Mouse (Mus musculus): ENCODE results near the gene Mknk2. TPM values are rescaled to one million over a fixed set of nuclear protein-coding genes. Genes with fewer than 3 reads are reported as not detected.
A peak's percentile ranks its signal among the peaks of the same experiment; 100 is the strongest.

The Mknk2 gene
- total RNA-seq, 2 experiments from 2014 or later: 40.2 to 40.8 TPM

DNA sequence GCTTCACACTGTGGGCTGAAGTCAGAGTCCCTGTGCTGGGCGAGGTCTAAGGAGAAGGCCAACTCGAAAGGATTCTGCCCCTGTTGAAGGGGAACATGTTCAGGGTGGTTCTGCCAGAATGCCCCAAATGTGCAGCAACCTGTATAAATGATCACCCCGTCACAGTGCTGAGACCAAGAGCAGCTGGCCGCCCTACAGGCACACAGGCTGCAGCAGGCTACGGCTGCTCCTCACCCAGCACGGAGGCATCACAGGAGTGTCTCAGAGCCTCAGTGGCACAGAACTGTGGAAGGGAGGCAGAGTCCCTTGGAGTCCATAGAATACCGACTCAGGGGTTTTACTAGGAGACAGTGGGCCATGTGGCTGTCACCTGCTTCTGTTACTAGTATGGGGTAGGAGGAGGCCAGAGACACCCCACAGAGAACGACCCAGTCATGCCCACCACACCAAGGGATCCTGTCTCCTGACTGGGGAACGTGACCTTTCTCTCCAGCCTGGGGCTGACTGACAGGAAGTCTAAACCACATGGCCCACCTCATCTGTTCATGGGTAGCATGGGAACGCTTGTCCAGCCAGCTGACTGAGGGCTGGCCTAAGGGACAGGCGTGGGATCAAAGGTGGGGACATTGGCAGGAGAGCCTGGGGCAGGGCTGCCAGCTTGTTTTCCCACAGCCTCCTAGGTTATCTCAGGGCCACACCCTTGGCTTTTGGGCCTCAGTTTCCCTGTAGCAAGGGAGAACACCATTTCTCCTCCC lies 5.8 kb downstream of the Mknk2 start:
- no peak for ATAC-seq (replicated peaks; ENCODE audit: low FRiP score, poor library complexity, severe bottlenecking)

DNA sequence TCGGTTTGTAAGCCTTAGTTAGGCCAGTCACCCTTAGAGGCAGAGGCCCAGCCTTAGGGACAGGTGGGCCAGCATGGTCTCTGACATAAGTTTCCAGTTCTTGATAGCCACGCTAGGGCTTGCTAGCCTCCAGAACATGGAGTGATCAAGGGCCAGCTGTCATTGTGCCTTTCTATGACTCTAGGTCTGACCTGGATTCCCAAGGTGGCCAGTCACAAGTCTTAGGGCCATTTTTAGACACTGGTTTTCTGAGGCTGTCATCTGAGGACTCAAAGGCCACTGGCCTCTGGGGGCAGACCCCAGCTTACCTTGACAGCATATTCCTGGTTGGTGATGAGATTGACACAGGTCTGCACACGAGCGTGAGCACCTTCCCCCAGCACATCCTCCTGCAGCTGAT lies 6.7 kb downstream of the Mknk2 start:
- ATAC-seq (replicated peaks; ENCODE audit: low FRiP score, poor library complexity, severe bottlenecking): no peak

GRCm38 (mm10) chr10:80670531-80670930 lies 7.4 kb downstream of the Mknk2 start:
- ATAC-seq (replicated peaks; ENCODE audit: low FRiP score, poor library complexity, severe bottlenecking): no peak

DNA sequence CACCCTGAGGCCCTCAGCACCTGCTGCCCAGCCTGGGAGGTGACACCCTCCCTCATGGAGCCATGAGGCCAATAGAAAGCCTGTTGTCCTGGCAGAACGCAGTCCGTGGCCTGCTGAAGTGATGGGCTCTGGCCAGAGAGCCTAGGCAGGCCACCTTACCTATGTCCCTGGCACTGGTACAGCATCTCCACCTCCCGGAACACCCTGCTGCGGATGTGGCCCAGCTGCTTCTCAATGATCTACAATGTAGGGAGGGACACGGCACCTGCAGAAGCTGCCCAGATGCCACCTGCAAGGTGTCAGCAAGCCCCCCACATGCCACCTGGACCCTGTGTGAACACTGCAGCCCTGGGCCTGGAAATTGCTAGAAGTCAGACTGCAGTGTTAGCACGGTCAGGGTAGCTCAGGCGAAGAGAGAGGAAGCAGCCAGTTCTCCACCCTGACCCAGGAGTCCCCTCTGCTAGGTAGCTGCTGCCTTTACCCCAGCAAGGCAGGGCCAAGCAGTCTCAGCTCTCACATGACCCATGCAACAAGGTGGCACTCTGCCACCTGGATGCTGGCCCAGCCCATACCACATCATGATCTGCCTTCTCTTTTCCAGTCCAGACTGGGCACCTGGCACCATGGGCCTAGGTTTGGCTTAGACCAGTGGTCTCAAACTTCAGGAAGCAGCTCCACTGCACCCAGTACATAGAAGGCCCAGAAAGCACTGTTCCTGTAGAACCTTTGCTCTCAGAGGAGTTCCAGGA lies 8.0 kb downstream of the Mknk2 start:
- no peak for ATAC-seq (replicated peaks; ENCODE audit: low FRiP score, poor library complexity, severe bottlenecking)

GRCm38 (mm10) chr10:80669018-80669417 lies 8.9 kb downstream of the Mknk2 start:
- no peak for ATAC-seq (replicated peaks; ENCODE audit: low FRiP score, poor library complexity, severe bottlenecking)

DNA sequence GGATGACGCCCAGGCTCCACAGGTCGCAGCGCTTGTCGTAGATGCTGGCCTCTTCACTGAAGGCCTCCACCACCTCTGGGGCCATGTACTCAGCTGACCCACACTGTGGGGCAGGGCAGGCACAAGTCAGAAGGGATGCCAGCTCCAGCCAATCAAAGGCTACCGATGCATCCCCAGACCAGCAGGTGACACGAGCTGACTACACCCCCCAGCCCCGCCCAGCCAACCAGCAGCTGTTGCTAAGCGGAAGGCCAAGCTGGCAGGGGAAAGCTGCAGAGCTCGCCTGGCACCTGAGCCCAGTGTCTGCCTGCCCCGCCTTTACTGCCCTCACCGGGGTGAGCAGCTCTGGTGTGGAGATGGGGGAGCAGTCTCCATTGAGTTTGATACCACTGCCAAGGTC lies 9.3 kb downstream of the Mknk2 start:
- ATAC-seq (replicated peaks; ENCODE audit: low FRiP score, poor library complexity, severe bottlenecking): no peak

- no peak for ATAC-seq (replicated peaks; ENCODE audit: low FRiP score, poor library complexity, severe bottlenecking)
Observed at GRCm38 (mm10) chr10:80666837-80667412, 11.0 kb downstream of the Mknk2 start.

DNA sequence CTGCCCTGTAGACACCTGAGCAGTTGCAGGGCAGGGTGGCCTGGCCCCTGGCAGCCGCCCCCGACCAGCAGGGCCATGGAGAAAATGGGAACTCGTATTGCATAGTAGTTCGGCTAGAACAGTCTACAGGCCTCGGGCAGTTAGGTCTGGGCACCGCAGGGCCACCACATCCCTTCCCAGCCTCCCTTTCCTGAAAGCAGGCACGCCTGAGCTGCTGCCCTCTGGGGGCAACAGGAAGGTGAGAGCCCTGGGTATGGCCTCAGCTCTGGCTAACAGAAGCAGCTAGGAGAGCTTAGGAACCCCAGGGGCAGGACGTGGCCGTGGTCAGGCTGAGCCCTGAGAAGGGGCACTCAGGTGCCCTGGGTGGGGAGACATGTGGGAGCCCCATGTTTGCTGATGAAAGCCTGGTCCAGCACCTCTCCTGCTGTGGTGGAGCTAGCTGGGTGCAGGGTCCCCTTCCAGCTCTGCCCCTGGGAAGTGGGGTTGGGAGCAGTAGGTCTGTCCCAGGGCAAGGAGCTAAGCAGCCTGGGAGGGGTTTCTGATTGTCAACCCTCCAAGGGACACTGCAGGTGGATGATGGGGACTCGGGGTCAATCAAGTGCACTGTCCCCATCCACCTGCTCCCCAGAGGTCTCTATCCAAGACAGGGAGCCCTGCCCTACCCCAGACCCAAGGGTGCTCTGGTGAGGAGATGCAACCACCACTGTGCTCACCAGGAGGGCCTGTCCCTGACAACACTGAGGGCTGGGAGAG lies 11.8 kb downstream of the Mknk2 start:
- no peak for ATAC-seq (replicated peaks; ENCODE audit: low FRiP score, poor library complexity, severe bottlenecking)

GRCm38 (mm10) chr10:80665459-80665858 lies 12.5 kb downstream of the Mknk2 start:
- no peak for ATAC-seq (replicated peaks; ENCODE audit: low FRiP score, poor library complexity, severe bottlenecking)

GRCm38 (mm10) chr10:80665016-80665380 lies 12.9 kb downstream of the Mknk2 start:
- no peak for ATAC-seq (replicated peaks; ENCODE audit: low FRiP score, poor library complexity, severe bottlenecking)

GRCm38 (mm10) chr10:80664197-80665015 lies 13.5 kb downstream of the Mknk2 start:
- ATAC-seq (replicated peaks; ENCODE audit: low FRiP score, poor library complexity, severe bottlenecking): peak; percentile 76

DNA sequence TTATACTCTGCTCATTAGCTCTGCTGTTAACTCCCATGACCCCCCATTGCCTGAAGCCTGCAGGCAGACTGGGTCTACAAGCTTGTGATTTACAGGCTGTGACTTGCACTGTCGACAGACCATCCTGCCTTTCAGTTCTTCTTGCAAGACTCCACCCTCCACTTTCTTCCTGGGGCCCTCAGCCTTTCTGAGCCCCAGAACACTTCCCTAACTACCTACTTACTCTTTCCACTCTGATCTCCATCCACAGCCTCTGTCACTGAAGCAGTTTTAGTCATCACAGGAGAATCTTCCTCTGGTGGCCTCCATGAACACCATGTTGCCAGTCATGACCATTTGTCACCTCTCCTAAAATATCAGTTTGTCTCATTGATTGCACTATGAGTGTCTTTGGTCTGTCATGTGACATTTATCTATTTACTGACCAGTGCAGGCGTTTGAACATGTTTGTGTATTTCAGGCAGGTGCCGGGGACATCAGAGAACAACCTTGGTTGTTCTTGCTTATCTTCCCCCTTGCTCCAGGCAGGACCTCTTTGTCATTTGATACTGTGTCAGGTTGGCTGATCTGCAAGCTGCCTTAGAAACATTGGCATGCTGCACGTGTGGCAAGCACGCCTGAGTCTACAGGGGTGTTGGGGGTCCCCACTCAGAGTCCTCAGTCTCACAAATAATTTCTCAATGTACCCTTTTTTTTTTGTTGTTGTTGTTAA lies 14.3 kb downstream of the Mknk2 start:
- ATAC-seq (replicated peaks; ENCODE audit: low FRiP score, poor library complexity, severe bottlenecking): no peak

DNA sequence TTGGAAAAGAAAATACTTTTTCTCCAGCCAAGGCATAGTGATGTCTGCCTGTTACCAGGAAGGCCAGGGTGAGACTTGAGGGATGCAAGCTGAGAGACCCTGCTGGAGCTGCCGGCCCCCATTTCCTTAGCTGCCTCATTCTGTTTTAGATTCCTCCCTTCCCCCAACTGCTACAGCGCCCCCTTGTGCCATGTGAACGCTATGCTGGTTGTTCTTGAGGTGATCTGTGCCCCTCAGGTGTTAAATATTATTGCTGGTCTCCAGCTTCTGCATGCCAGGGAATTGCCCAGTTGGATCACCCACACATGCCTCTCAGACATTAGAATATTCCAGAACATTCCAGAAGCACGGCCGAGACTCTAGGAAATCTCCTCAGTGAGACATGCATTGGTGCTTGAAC lies 16.8 kb downstream of the Mknk2 start:
- no peak for ATAC-seq (replicated peaks; ENCODE audit: low FRiP score, poor library complexity, severe bottlenecking)

DNA sequence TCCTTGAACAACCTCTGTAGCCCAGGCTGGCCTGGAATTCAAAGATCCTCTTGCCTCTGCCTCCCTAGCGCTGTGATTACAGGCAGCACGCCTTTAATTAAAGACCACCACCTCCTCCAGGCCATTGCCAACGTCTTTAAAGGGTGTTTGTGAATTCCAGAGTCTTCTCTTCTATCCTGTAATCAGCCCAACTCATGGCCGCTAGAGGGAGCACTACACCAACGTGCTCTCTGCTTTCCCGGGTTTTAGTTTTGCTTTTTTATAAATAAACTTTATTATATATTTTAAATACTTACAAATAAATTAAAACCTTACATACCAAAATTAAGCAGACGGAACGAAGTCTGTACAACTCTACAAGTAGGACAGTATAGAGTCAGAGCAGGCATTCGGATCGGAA lies 18.7 kb downstream of the Mknk2 start:
- peak; percentile 45; the same call in 1 of the 2 replicates for ATAC-seq (replicated peaks; ENCODE audit: low FRiP score, poor library complexity, severe bottlenecking)

- ATAC-seq (replicated peaks; ENCODE audit: low FRiP score, poor library complexity, severe bottlenecking): peak; percentile 74
Observed at GRCm38 (mm10) chr10:80658841-80659202, 19.1 kb downstream of the Mknk2 start.

- no peak for ATAC-seq (replicated peaks; ENCODE audit: low FRiP score, poor library complexity, severe bottlenecking)
Observed at GRCm38 (mm10) chr10:80658194-80658840, 19.6 kb downstream of the Mknk2 start.

DNA sequence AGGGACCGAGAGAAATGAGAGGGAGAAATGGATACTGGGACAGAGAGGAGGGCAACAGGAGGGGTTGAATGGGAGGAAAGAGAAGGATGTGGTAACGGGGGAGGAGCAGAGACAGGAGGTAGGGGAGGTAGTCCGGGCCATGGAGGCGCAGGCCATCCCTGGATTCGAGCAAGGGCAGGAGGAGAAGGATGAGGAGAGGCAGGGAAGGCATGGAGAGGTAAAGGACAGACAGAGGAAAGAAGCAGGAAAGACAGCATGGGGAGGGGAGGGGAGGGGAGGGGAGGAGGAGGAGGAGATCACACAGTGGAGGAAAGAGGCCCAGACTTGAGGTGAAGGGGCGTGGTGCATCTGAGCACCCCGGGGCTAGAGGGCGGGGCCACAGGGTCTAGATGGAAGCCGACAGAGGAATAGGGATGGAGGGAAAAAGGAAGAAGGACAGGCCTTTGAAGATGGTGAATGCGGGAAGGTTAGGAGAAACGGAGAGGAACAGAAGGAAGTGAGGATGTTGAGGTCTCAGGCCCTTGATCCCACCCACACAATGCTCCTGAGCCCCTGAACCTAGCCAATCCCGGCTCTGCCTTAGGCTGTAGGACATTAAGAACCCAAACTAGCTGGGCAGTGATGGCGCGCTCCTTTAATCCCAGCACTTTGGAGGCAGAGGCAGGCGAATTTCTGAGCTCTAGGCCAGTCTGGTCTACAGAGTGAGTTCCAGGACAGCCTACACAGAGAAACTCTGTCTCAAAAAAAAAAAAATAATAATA lies 20.9 kb downstream of the Mknk2 start, which contains the start of gene Btbd2:
Btbd2 (minus strand) TSS at position 209 of the 761 bp plus-strand sequence.
- peak; percentile 32 for ATAC-seq (replicated peaks; ENCODE audit: low FRiP score, poor library complexity, severe bottlenecking)
